Mouse (Mus musculus): Measurements from ENCODE around the gene Csf2rb2. TPM values are rescaled to one million over a fixed set of nuclear protein-coding genes. Genes with fewer than 3 reads are reported as not detected.
"Not testable (repeated sequence)": the region's sequence is repeated elsewhere in the genome, so short reads cannot be mapped to it uniquely, and the experiment has no call there.

The Csf2rb2 gene
- polyA plus RNA-seq (2012; rRNA removed), result 3.1 and 4.7 TPM in 2 replicates

GRCm38 (mm10) chr15:78305341-78305933 lies at the start of gene Csf2rb2:
Gene Csf2rb2, minus strand, starts transcription at chr15:78305721.
- WGBS, result 63% methylated on average over 10 of the region's 10 CpGs
- no peak for DNase-seq (ENCODE audit: low read depth, low spot score)

- DNase-seq (ENCODE audit: low read depth, low spot score), result no peak
- 0% methylated on average over 1 of the region's 1 CpGs for WGBS
These were observed 49.4 kb upstream of the Csf2rb2 start for GRCm38 (mm10) chr15:78354958-78355357.

GRCm38 (mm10) chr15:78351586-78352165 lies 46.2 kb upstream of the Csf2rb2 start:
- no peak for DNase-seq (ENCODE audit: low read depth, low spot score)
- 44% methylated on average over 3 of the region's 3 CpGs for WGBS

GRCm38 (mm10) chr15:78344567-78344966 lies 39.0 kb upstream of the Csf2rb2 start:
- WGBS, result 81% methylated on average over 3 of the region's 3 CpGs
- no peak for DNase-seq (ENCODE audit: low read depth, low spot score)

GRCm38 (mm10) chr15:78343683-78344082 lies 38.2 kb upstream of the Csf2rb2 start:
- WGBS, result 8% methylated on average over 1 of the region's 1 CpGs

GRCm38 (mm10) chr15:78340919-78341318 lies 35.4 kb upstream of the Csf2rb2 start:
- WGBS, result 41% methylated on average over 7 of the region's 7 CpGs
- DNase-seq (ENCODE audit: low read depth, low spot score), result not testable (repeated sequence)

More at GRCm38 (mm10) chr15:78343683-78344082, 38.2 kb upstream of the Csf2rb2 start:
- DNase-seq (ENCODE audit: low read depth, low spot score), result no peak

- not testable (repeated sequence) for DNase-seq (ENCODE audit: low read depth, low spot score)
- 28% methylated on average over 7 of the region's 7 CpGs for WGBS
These were observed 34.3 kb upstream of the Csf2rb2 start for GRCm38 (mm10) chr15:78339627-78340423.

- DNase-seq (ENCODE audit: low read depth, low spot score), result no peak
- WGBS, result 87% methylated on average over 3 of the region's 3 CpGs
These were observed 28.9 kb upstream of the Csf2rb2 start for GRCm38 (mm10) chr15:78334380-78334779.

GRCm38 (mm10) chr15:78332981-78333380 lies 27.5 kb upstream of the Csf2rb2 start:
- DNase-seq (ENCODE audit: low read depth, low spot score), result no peak
- WGBS, result 59% methylated on average over 6 of the region's 6 CpGs

GRCm38 (mm10) chr15:78331523-78332340 lies 26.2 kb upstream of the Csf2rb2 start:
- WGBS, result 46% methylated on average over 5 of the region's 5 CpGs
- DNase-seq (ENCODE audit: low read depth, low spot score), result no peak

GRCm38 (mm10) chr15:78330706-78331105 lies 25.2 kb upstream of the Csf2rb2 start:
- WGBS, result 87% methylated on average over 4 of the region's 4 CpGs
- DNase-seq (ENCODE audit: low read depth, low spot score), result no peak

- not testable (repeated sequence) for DNase-seq (ENCODE audit: low read depth, low spot score)
- 69% methylated on average over 6 of the region's 6 CpGs for WGBS
These were observed 24.5 kb upstream of the Csf2rb2 start for GRCm38 (mm10) chr15:78329972-78330371.

GRCm38 (mm10) chr15:78328520-78329097 lies 23.1 kb upstream of the Csf2rb2 start:
- DNase-seq (ENCODE audit: low read depth, low spot score), result no peak
- WGBS, result 80% methylated on average over 3 of the region's 3 CpGs

- 72% methylated on average over 6 of the region's 6 CpGs for WGBS
These were observed 22.3 kb upstream of the Csf2rb2 start for GRCm38 (mm10) chr15:78327753-78328341.

GRCm38 (mm10) chr15:78326747-78327146 lies 21.2 kb upstream of the Csf2rb2 start:
- DNase-seq (ENCODE audit: low read depth, low spot score), result no peak
- 86% methylated on average over 10 of the region's 10 CpGs for WGBS

More at GRCm38 (mm10) chr15:78327753-78328341, 22.3 kb upstream of the Csf2rb2 start:
- not testable (repeated sequence) for DNase-seq (ENCODE audit: low read depth, low spot score)

GRCm38 (mm10) chr15:78325671-78326339 lies 20.3 kb upstream of the Csf2rb2 start, which contains the start of gene Csf2rb:
Gene Csf2rb, plus strand, starts transcription at chr15:78325752.
- no peak for DNase-seq (ENCODE audit: low read depth, low spot score)
- 57% methylated on average over 11 of the region's 11 CpGs for WGBS

GRCm38 (mm10) chr15:78324294-78324693 lies 18.8 kb upstream of the Csf2rb2 start:
- DNase-seq (ENCODE audit: low read depth, low spot score), result no peak
- WGBS, result 81% methylated on average over 2 of the region's 2 CpGs

GRCm38 (mm10) chr15:78323366-78323765 lies 17.8 kb upstream of the Csf2rb2 start:
- no peak for DNase-seq (ENCODE audit: low read depth, low spot score)
- WGBS, result 61% methylated on average over 1 of the region's 1 CpGs
